Mouse (Mus musculus) ES-E14 (cell line): Measurements from ENCODE around the gene Zcchc8.

ENCODE experiments used
- HCFC1 ChIP-seq: IDR thresholded peaks from 2 replicates; pipeline ENCODE4 v1.6.1; 2012; ENCODE audit warnings: low read length, inconsistent platforms, borderline replicate concordance; ENCODE audit not compliant: insufficient read depth
- MAFK ChIP-seq: IDR thresholded peaks from 2 replicates; pipeline ENCODE4 v1.6.1; 2014; ENCODE audit warnings: mild to moderate bottlenecking, low read depth, low read length, inconsistent platforms; ENCODE audit not compliant: insufficient read depth
- ZNF384 ChIP-seq: IDR thresholded peaks from 2 replicates; pipeline ENCODE4 v1.6.1; 2012; ENCODE audit warnings: low read depth, low read length, inconsistent platforms

DNA sequence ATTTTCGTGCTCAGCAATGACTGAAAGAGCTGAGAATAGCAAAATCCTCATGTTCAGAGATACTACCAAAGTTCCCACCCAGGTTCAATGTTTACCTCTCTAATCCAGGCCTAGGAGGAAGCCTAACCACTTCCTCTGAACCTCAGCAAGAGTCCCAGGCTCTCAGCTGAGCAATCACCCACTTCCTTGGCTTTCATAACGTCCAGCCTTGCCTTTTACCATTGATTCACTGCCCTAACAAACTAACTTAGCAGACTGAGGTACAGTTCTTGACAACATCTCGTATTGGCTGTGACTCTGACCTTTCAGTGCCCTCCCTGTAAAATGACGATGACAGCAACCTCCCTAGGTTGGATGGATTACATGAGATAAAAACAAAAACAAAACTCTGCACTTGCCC, 38.5 kb downstream of the Zcchc8 start:
- TF ChIP-seq ZNF384 (no peak), HCFC1 (no peak), MAFK (no peak)
